Mouse (Mus musculus): Measurements from ENCODE around the gene Mfap2. TPM values are rescaled to one million over a fixed set of nuclear protein-coding genes. Genes with fewer than 3 reads are reported as not detected.
A peak's percentile ranks its signal among the peaks of the same experiment; 100 is the strongest.

The Mfap2 gene
- total RNA-seq (2021) = 10 to 100 TPM; 47.6 to 53.7 TPM

GRCm38 (mm10) chr4:141010118-141010517 is at the start of gene Mfap2:
Gene Mfap2, plus strand, starts transcription at chr4:141010418.
- intact Hi-C loops (cut with DNase I) = no loop called here
- DNase-seq = no peak

GRCm38 (mm10) chr4:140960781-140961466 is 49.3 kb upstream of the Mfap2 start, which contains the start of gene Sdhb:
Gene Sdhb, plus strand, starts transcription at chr4:140961203.
- DNase-seq = peak; percentile 98
- intact Hi-C loops (cut with DNase I) = no loop called here

- DNase-seq = no peak
- intact Hi-C loops (cut with DNase I) = no loop called here
Observed at GRCm38 (mm10) chr4:140961467-140962206, 48.6 kb upstream of the Mfap2 start.

GRCm38 (mm10) chr4:140962207-140962909 is 47.9 kb upstream of the Mfap2 start:
- intact Hi-C loops (cut with DNase I) = no loop called here
- DNase-seq = no peak

GRCm38 (mm10) chr4:140962950-140963349 is 47.3 kb upstream of the Mfap2 start:
- intact Hi-C loops (cut with DNase I) = loop anchor here (1.0 kb wide), 1 partner anchor 23 kb away; the partner anchor contains the start of gene Atp13a2
- DNase-seq = peak; percentile 76 to 79

- intact Hi-C loops (cut with DNase I) = loop anchor here (1.0 kb wide), 2 partner anchors 22 to 67 kb away; partner anchors contain the start of gene Atp13a2
- DNase-seq = peak; percentile 59 to 60
Observed at GRCm38 (mm10) chr4:140963941-140964597, 46.1 kb upstream of the Mfap2 start.

GRCm38 (mm10) chr4:140964620-140965019 is 45.6 kb upstream of the Mfap2 start:
- intact Hi-C loops (cut with DNase I) = loop anchor here (1.0 kb wide), 1 partner anchor 67 kb away; no protein-coding TSS in a partner anchor
- DNase-seq = peak; percentile 79 to 87

- intact Hi-C loops (cut with DNase I) = no loop called here
- DNase-seq = no peak
Observed at GRCm38 (mm10) chr4:140967386-140968159, 42.6 kb upstream of the Mfap2 start.

GRCm38 (mm10) chr4:140971691-140972090 is 38.5 kb upstream of the Mfap2 start:
- no peak for DNase-seq
- intact Hi-C loops (cut with DNase I) = no loop called here

GRCm38 (mm10) chr4:140974408-140974807 is 35.8 kb upstream of the Mfap2 start:
- DNase-seq = no peak
- intact Hi-C loops (cut with DNase I) = no loop called here

GRCm38 (mm10) chr4:140975356-140975755 is 34.9 kb upstream of the Mfap2 start:
- DNase-seq = no peak
- intact Hi-C loops (cut with DNase I) = no loop called here

GRCm38 (mm10) chr4:140977278-140977677 is 32.9 kb upstream of the Mfap2 start:
- intact Hi-C loops (cut with DNase I) = no loop called here
- no peak for DNase-seq

- no peak for DNase-seq
- intact Hi-C loops (cut with DNase I) = no loop called here
Observed at GRCm38 (mm10) chr4:140977886-140978692, 32.1 kb upstream of the Mfap2 start.

GRCm38 (mm10) chr4:140981605-140982004 is 28.6 kb upstream of the Mfap2 start:
- no peak for DNase-seq
- intact Hi-C loops (cut with DNase I) = no loop called here

- intact Hi-C loops (cut with DNase I) = no loop called here
Observed at GRCm38 (mm10) chr4:140982808-140983207, 27.4 kb upstream of the Mfap2 start.

GRCm38 (mm10) chr4:140983442-140983841 is 26.8 kb upstream of the Mfap2 start:
- DNase-seq = peak; percentile 65 to 70

More at GRCm38 (mm10) chr4:140982808-140983207, 27.4 kb upstream of the Mfap2 start:
- DNase-seq = no peak

GRCm38 (mm10) chr4:140984544-140984943 is 25.7 kb upstream of the Mfap2 start:
- intact Hi-C loops (cut with DNase I) = no loop called here
- no peak for DNase-seq

More at GRCm38 (mm10) chr4:140983442-140983841, 26.8 kb upstream of the Mfap2 start:
- intact Hi-C loops (cut with DNase I) = no loop called here

- intact Hi-C loops (cut with DNase I) = loop anchor here (1.0 kb wide), 1 partner anchor 23 kb away; no protein-coding TSS in a partner anchor
- no peak for DNase-seq
Observed at GRCm38 (mm10) chr4:140986024-140986710, 24.1 kb upstream of the Mfap2 start.
